Mouse (Mus musculus): ENCODE data around the gene Mmel1. TPM values are rescaled to one million over a fixed set of nuclear protein-coding genes. Genes with fewer than 3 reads are reported as not detected.

Mmel1 gene
- total RNA-seq (2021) = under 1 TPM; 0.49 to 0.68 TPM
- long read RNA-seq, experiment 1, partial matches to known transcripts = 1 of 1 reads
- long read RNA-seq, experiment 1, other reads (novel, unspliced or antisense) = 0 of 1 reads
- long read RNA-seq, experiment 2, partial matches to known transcripts = 0 of 1 reads
- long read RNA-seq, experiment 2, other reads (novel, unspliced or antisense) = 1 of 1 reads

GRCm38 (mm10) chr4:154869440-154869839, at the start of gene Mmel1:
Gene Mmel1, plus strand, starts transcription at chr4:154869585.
- DNase-seq = no peak
- intact Hi-C loops (cut with DNase I; ENCODE audit: low total_unique reads) = no loop called here

- intact Hi-C loops (cut with DNase I; ENCODE audit: low total_unique reads) = no loop called here
- peak; percentile 35 for DNase-seq
Observed at GRCm38 (mm10) chr4:154825662-154826061, 43.7 kb upstream of the Mmel1 start.

- DNase-seq = no peak
- intact Hi-C loops (cut with DNase I; ENCODE audit: low total_unique reads) = no loop called here
Observed at GRCm38 (mm10) chr4:154826224-154826623, 43.2 kb upstream of the Mmel1 start.

- intact Hi-C loops (cut with DNase I; ENCODE audit: low total_unique reads) = no loop called here
- no peak for DNase-seq
Observed at GRCm38 (mm10) chr4:154827181-154827580, 42.2 kb upstream of the Mmel1 start.

- intact Hi-C loops (cut with DNase I; ENCODE audit: low total_unique reads) = no loop called here
Observed at GRCm38 (mm10) chr4:154827861-154828610, 41.3 kb upstream of the Mmel1 start.

GRCm38 (mm10) chr4:154831915-154832573, 37.3 kb upstream of the Mmel1 start:
- no peak for DNase-seq
- intact Hi-C loops (cut with DNase I; ENCODE audit: low total_unique reads) = no loop called here

More at GRCm38 (mm10) chr4:154827861-154828610, 41.3 kb upstream of the Mmel1 start:
- no peak for DNase-seq

- DNase-seq = no peak
- intact Hi-C loops (cut with DNase I; ENCODE audit: low total_unique reads) = no loop called here
Observed at GRCm38 (mm10) chr4:154836183-154836915, 33.0 kb upstream of the Mmel1 start.

- peak; percentile 61 for DNase-seq
- intact Hi-C loops (cut with DNase I; ENCODE audit: low total_unique reads) = no loop called here
Observed at GRCm38 (mm10) chr4:154837170-154837569, 32.2 kb upstream of the Mmel1 start, which contains the start of gene Ttc34. Gene Ttc34, plus strand, starts transcription at chr4:154837459.

- intact Hi-C loops (cut with DNase I; ENCODE audit: low total_unique reads) = no loop called here
- no peak for DNase-seq
Observed at GRCm38 (mm10) chr4:154838741-154839140, 30.6 kb upstream of the Mmel1 start.

- intact Hi-C loops (cut with DNase I; ENCODE audit: low total_unique reads) = no loop called here
- no peak for DNase-seq
Observed at GRCm38 (mm10) chr4:154839406-154839805, 30.0 kb upstream of the Mmel1 start.

- intact Hi-C loops (cut with DNase I; ENCODE audit: low total_unique reads) = no loop called here
- DNase-seq = no peak
Observed at GRCm38 (mm10) chr4:154852696-154853095, 16.7 kb upstream of the Mmel1 start.

- no peak for DNase-seq
- intact Hi-C loops (cut with DNase I; ENCODE audit: low total_unique reads) = no loop called here
Observed at GRCm38 (mm10) chr4:154853881-154854280, 15.5 kb upstream of the Mmel1 start.

GRCm38 (mm10) chr4:154854676-154855345, 14.6 kb upstream of the Mmel1 start:
- intact Hi-C loops (cut with DNase I; ENCODE audit: low total_unique reads) = no loop called here
- DNase-seq = no peak

GRCm38 (mm10) chr4:154855721-154856479, 13.5 kb upstream of the Mmel1 start:
- DNase-seq = peak; percentile 79
- intact Hi-C loops (cut with DNase I; ENCODE audit: low total_unique reads) = no loop called here

- DNase-seq = no peak
Observed at GRCm38 (mm10) chr4:154856480-154856837, 12.9 kb upstream of the Mmel1 start.

GRCm38 (mm10) chr4:154856882-154857281, 12.5 kb upstream of the Mmel1 start:
- DNase-seq = no peak
- intact Hi-C loops (cut with DNase I; ENCODE audit: low total_unique reads) = no loop called here

More at GRCm38 (mm10) chr4:154856480-154856837, 12.9 kb upstream of the Mmel1 start:
- intact Hi-C loops (cut with DNase I; ENCODE audit: low total_unique reads) = no loop called here

GRCm38 (mm10) chr4:154857366-154858240, 11.8 kb upstream of the Mmel1 start:
- no peak for DNase-seq
- intact Hi-C loops (cut with DNase I; ENCODE audit: low total_unique reads) = no loop called here

- no peak for DNase-seq
- intact Hi-C loops (cut with DNase I; ENCODE audit: low total_unique reads) = no loop called here
Observed at GRCm38 (mm10) chr4:154858601-154859000, 10.8 kb upstream of the Mmel1 start.
